Mouse (Mus musculus): Measurements from ENCODE around the gene Cdca7. TPM values are rescaled to one million over a fixed set of nuclear protein-coding genes. Genes with fewer than 3 reads are reported as not detected.

The Cdca7 gene
- total RNA-seq, 1 experiment from 2014 or later: 10.9 TPM

Other genes with a start within 250 kb of the Cdca7 start
- gene Map3k20, start 190.5 kb upstream of the Cdca7 start, total RNA-seq (2021): 33.5 and 36.1 TPM in 2 replicates